Mouse (Mus musculus) neural tube, embryonic 11.5 days (tissue): ENCODE data around the gene Ncoa1. TPM values are rescaled to one million over a fixed set of nuclear protein-coding genes. Genes with fewer than 3 reads are reported as not detected.

Experiments used
- ATAC-seq: fragments of 200-750 bp; cut with Nextera tagmentation; 2 replicates; pipeline ENCODE4 v1.8.0; 2017; ENCODE audit warnings: moderate number of reproducible peaks, mild to moderate bottlenecking, moderate TSS enrichment, moderate library complexity; ENCODE audit not compliant: insufficient read depth, low FRiP score, low TSS enrichment
- DNase-seq: peaks from one replicate; pipeline ENCODE4 v3.0.0-alpha.2; 2015; ENCODE audit warnings: low spot score
- H3K27ac ChIP-seq: fragments of 300-500 bp; sonication (generic); 2 replicates; pipeline ENCODE4 v1.5.1; 2014; ENCODE audit warnings: low read depth, mild to moderate bottlenecking, low read length
- H3K27me3 ChIP-seq: fragments of 300-500 bp; sonication (generic); 2 replicates; pipeline ENCODE4 v1.6.1; 2014; ENCODE audit warnings: mild to moderate bottlenecking, low read length, mixed read lengths; ENCODE audit not compliant: control insufficient read depth, insufficient read depth
- H3K36me3 ChIP-seq: fragments of 300-500 bp; sonication (generic); 2 replicates; pipeline ENCODE4 v1.6.1; 2014; ENCODE audit warnings: mild to moderate bottlenecking, low read length, moderate library complexity, mixed read lengths; ENCODE audit not compliant: control insufficient read depth, insufficient read depth
- H3K4me1 ChIP-seq: fragments of 300-500 bp; sonication (generic); 2 replicates; pipeline ENCODE4 v1.6.1; 2014; ENCODE audit warnings: low read length, mixed read lengths; ENCODE audit not compliant: control insufficient read depth, insufficient read depth
- H3K4me2 ChIP-seq: fragments of 300-500 bp; sonication (generic); 2 replicates; pipeline ENCODE4 v1.6.1; 2014; ENCODE audit warnings: low read depth, mild to moderate bottlenecking, moderate library complexity
- H3K4me3 ChIP-seq: fragments of 300-500 bp; sonication (generic); 2 replicates; pipeline ENCODE4 v1.5.1; 2014; ENCODE audit warnings: low read depth, low read length
- H3K9ac ChIP-seq: fragments of 300-500 bp; sonication (generic); 2 replicates; pipeline ENCODE4 v1.6.1; 2014; ENCODE audit warnings: mild to moderate bottlenecking, low read length
- H3K9me3 ChIP-seq: fragments of 300-500 bp; sonication (generic); 2 replicates; pipeline ENCODE4 v1.6.1; 2016; ENCODE audit warnings: low read length; ENCODE audit not compliant: control insufficient read depth
- WGBS: fragments of 180-500 bp; shearing (Covaris S2); extraction: QIAGEN DNeasy Blood & Tissue Kit; methylation state at CpG from one replicate; pipeline ENCODE4 v1.1.7; 2014; 5-methylcytosine and 5-hydroxymethylcytosine counted together
- polyA plus RNA-seq: library from polyadenylated mRNA; unstranded; fragments of >200 nt; fragmentation: Nextera tagmentation; extraction: Ambion mirVana; gene quantifications from 2 replicates; pipeline ENCODE4 v1.2.1, GENCODE M21; 2014

Ncoa1 gene
- polyA plus RNA-seq, 1 experiment from 2014 or later: 9.3 TPM

DNA sequence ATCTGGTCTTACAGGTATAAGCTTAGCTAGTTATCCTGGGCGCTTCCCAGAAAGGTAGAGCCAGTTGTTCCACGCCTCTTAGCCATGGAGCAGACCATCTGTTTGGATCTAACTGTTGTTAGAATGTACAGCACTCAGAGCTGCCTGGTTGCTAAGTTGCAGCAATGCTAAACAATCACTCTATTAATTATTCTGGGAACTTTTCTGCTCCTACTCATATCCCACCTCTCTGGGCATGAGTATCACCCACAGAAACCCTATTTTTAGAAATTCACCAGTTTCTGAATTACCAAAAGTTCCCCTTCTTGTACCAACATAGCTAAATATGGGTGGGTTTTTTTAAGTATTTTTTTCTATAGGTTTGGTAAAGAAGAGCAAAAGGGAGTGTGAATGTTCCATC is 43.4 kb downstream of the Ncoa1 start:
- no peak for ATAC-seq
- H3K4me1 ChIP-seq: no peaks in the 10 kb centered on the region
- 82% methylated on average over 2 of the region's 2 CpGs for WGBS
- H3K9me3 ChIP-seq: no peaks in the 10 kb centered on the region
- no peak overlapping the region for H3K27ac ChIP-seq
- no peak for DNase-seq
- H3K9ac ChIP-seq: no peak overlapping the region
- no peak overlapping the region for H3K4me2 ChIP-seq
- H3K36me3 ChIP-seq: no peaks in the 10 kb centered on the region
- H3K27me3 ChIP-seq: no peaks in the 10 kb centered on the region
- no peak overlapping the region for H3K4me3 ChIP-seq

DNA sequence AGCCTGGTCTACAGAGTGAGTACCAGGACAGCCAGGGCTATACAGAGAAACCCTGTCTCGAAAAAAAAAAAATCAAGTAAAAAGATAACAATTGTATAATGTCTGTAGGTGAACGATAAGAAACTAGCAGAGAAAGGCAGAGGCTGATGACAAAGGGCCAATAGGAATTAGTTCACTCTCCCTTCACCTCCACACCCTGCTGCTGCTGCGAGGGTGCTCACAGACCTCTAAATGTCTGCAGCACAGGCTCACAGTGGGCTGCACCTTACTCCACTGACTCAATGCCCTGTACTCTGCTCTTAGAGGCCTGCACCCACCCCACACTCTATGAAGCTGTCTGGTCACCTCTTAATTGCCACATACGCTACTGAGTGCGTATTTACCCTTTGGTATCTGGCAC is 45.0 kb downstream of the Ncoa1 start:
- WGBS: 95% methylated on average over 5 of the region's 5 CpGs
- ATAC-seq (no peak), DNase-seq (no peak)
- Histone ChIP-seq H3K27ac (no peak overlapping the region), H3K4me2 (no peak overlapping the region), H3K36me3 (no peaks in the 10 kb centered on the region), H3K4me3 (no peak overlapping the region), H3K9ac (no peak overlapping the region), H3K27me3 (no peaks in the 10 kb centered on the region), H3K4me1 (no peaks in the 10 kb centered on the region), H3K9me3 (no peaks in the 10 kb centered on the region)

DNA sequence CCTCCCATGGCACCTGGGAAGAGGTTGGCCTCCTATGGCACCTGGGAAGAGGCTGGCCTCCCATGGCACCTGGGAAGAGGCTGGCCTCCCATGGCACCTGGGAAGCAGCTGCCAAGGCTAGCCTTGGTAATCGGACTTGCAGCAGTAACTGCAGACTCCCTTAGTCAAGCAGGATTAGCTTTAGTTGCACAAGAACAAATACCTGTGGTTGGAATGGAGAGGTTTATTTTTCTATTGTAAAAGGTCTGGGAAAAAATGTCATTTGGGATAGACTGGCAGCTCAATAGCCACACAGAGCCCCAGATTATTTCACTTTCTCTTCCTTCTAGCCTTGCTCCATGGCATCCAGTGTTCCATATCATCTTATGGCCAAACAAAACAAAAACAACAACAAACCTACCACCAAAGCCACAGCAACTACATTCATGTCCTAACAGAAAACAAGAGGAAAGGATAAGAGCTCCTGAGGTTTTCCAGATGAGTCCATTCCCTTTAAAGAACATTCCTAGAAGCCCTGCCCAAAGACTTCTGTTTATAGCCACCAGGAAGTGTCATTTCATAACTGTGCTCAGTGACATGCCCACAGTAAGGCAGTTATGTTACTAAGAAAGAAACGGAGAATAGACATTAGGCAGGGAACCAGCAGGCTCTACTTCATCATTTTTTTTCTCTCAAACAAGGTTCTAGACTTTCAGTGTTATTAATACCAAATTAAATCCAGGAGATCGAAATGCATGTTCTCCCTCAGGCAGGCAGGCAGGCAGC is 46.7 kb downstream of the Ncoa1 start:
- 79% methylated on average over 3 of the region's 3 CpGs for WGBS
- DNase-seq: no peak
- no peak overlapping the region for H3K4me3 ChIP-seq
- H3K27ac ChIP-seq: no peak overlapping the region
- no peaks in the 10 kb centered on the region for H3K36me3 ChIP-seq
- H3K9me3 ChIP-seq: no peaks in the 10 kb centered on the region
- no peaks in the 10 kb centered on the region for H3K27me3 ChIP-seq
- no peak overlapping the region for H3K9ac ChIP-seq
- no peaks in the 10 kb centered on the region for H3K4me1 ChIP-seq
- no peak overlapping the region for H3K4me2 ChIP-seq
- ATAC-seq: no peak

DNA sequence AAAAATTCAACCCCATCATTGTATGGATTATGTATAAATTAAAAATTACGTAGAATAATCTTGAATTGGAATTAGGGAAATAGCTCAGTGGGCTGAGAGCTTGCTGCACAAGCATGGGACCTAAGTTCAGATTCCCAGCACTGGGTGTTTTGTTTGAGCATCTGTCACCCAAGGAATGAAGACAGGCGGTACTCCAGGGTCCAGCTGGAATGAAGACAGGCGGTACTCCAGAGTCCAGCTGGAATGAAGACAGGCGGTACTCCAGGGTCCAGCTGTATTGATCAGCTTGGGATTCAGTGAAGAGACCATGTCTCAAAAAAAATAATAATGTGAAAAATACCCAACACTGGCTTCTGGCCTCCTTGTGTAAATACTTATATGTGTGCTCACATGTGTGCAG is 58.2 kb downstream of the Ncoa1 start:
- DNase-seq (no peak), ATAC-seq (no peak)
- H3K27me3 ChIP-seq: no peaks in the 10 kb centered on the region
- H3K4me3 ChIP-seq: no peak overlapping the region
- 84% methylated on average over 4 of the region's 4 CpGs for whole genome bisulfite sequencing
- no peaks in the 10 kb centered on the region for H3K9me3 ChIP-seq
- H3K4me1 ChIP-seq: no peaks in the 10 kb centered on the region
- H3K4me2 ChIP-seq: no peak overlapping the region
- no peak overlapping the region for H3K9ac ChIP-seq
- H3K36me3 ChIP-seq: no peaks in the 10 kb centered on the region
- H3K27ac ChIP-seq: no peak overlapping the region

DNA sequence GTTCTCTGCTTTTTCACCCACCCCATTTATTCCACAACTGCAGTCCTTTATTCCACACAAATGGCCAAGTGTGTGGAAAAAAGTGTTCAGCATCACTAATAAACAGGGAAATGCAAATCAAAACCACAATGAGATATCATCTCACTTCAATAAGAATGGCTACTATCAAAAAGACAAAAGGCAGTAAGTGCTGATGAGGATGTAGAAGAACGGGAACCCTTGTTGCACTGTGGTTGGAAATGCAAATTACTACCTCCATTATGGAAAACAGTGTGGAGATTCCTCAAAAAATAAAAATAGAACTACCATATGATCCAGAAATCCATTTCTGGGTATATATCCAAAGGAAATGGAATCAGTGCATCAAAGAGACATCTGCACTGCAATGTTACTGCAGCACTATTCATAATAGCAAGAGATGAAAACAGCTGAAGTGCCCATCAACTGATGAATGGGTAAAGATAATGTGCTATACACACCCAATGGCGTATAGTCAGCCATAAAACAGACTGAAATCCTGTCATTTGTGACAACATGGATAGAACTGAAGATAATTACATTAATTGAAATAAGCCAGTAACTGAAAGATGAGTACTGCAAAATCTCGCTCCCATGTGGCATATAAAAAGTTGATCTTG is 59.2 kb downstream of the Ncoa1 start:
- Histone ChIP-seq H3K4me2 (no peak overlapping the region), H3K27ac (no peak overlapping the region), H3K4me3 (no peak overlapping the region), H3K36me3 (no peaks in the 10 kb centered on the region), H3K27me3 (no peaks in the 10 kb centered on the region), H3K4me1 (no peaks in the 10 kb centered on the region), H3K9ac (no peak overlapping the region), H3K9me3 (no peaks in the 10 kb centered on the region)
- 87% methylated on average over 3 of the region's 3 CpGs for WGBS
- ATAC-seq: no peak
- DNase-seq: no peak

DNA sequence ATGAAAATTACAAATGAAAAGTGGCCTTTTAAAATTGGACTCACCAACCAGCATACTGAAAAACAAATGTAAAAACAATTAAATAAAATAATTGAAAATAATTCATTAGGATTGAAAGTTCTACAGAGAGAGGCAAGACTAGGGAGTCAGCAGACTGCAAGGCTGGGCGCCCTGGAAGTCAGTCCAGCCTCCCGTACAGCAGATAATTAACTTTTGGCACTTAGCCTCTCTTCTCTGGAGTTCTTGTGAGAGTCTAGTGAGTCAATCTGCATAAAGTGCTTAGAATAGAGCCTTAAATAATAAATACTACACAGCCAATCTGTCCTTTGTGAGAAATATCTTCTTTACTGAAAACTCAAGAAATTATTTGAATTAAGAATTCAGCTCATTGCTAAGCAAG is 69.9 kb downstream of the Ncoa1 start:
- no peak for DNase-seq
- 85% methylated on average over 2 of the region's 2 CpGs for WGBS
- no peak overlapping the region for H3K4me3 ChIP-seq
- no peak overlapping the region for H3K27ac ChIP-seq
- H3K36me3 ChIP-seq: no peaks in the 10 kb centered on the region
- no peak overlapping the region for H3K9ac ChIP-seq
- no peaks in the 10 kb centered on the region for H3K27me3 ChIP-seq
- no peak overlapping the region for H3K4me2 ChIP-seq
- no peaks in the 10 kb centered on the region for H3K9me3 ChIP-seq
- H3K4me1 ChIP-seq: no peaks in the 10 kb centered on the region
- ATAC-seq: no peak

DNA sequence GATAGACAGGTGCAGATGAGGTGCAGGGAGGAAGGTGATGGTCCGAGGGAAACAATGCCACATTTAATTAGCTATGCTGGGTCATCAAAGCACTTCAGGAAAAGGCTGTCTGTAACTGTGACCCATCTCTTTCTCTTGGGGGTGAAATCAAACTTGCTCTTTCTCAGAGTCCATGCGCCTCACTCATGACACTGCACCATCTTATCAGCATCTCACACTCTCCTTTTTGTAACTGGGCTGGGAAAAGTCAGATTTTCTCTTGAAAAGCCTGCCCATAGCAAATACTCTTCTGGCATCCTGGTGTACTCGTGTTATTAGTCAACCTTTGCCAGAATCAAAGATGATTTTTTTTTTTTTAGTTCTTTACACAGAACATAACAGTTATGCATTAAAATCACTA is 70.8 kb downstream of the Ncoa1 start:
- DNase-seq (no peak), ATAC-seq (no peak)
- Histone ChIP-seq H3K4me2 (no peak overlapping the region), H3K27me3 (no peaks in the 10 kb centered on the region), H3K9ac (no peak overlapping the region), H3K4me3 (no peak overlapping the region), H3K9me3 (no peaks in the 10 kb centered on the region), H3K36me3 (no peaks in the 10 kb centered on the region), H3K4me1 (no peaks in the 10 kb centered on the region), H3K27ac (no peak overlapping the region)
- WGBS: 78% methylated on average over 3 of the region's 3 CpGs

DNA sequence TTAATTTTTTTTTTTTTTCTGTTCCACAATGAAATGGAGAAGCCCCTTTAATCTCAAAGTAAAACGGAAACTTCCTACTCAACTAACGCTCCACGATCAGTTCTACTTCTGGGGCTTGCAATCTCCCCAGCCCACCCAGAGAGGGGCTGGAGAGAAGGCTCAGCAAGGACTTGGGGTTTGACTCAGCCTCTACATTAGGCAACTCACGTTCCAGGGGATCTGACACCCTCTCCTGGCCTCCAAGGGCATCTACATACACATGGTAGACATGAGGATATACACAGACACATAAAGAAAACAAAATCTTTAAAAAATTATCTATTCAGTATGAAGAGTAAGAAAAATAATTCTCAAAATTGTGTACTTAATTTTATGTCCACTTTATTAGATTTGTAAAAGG is 73.8 kb downstream of the Ncoa1 start:
- no peak overlapping the region for H3K9ac ChIP-seq
- no peaks in the 10 kb centered on the region for H3K4me1 ChIP-seq
- no peaks in the 10 kb centered on the region for H3K9me3 ChIP-seq
- H3K27ac ChIP-seq: no peak overlapping the region
- no peak overlapping the region for H3K4me3 ChIP-seq
- no peak overlapping the region for H3K4me2 ChIP-seq
- 78% methylated on average over 4 of the region's 4 CpGs for WGBS
- no peaks in the 10 kb centered on the region for H3K36me3 ChIP-seq
- no peak for ATAC-seq
- DNase-seq: no peak
- no peaks in the 10 kb centered on the region for H3K27me3 ChIP-seq

DNA sequence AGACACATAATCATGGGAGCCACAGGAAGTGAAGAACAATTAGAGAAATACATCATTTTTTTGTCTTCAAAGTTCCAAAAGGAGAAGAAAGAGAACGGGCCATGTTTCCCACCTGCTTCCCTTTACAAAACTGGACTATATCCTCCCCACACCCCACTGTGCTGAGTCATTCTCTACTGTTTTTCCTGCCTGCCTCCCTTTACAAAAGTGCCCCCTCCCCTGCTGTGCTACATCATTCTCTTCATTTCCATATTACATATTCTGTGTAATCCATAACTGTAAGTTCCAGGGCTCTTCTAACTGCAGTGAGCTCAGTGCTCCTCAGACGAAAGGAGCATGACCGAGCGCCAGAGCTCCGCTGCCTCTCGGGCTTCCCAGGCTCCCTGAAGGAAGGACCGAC is 80.8 kb downstream of the Ncoa1 start:
- ATAC-seq (no peak), DNase-seq (no peak)
- no peak overlapping the region for H3K9ac ChIP-seq
- H3K4me1 ChIP-seq: no peaks in the 10 kb centered on the region
- no peak overlapping the region for H3K4me3 ChIP-seq
- H3K9me3 ChIP-seq: no peaks in the 10 kb centered on the region
- H3K27ac ChIP-seq: no peak overlapping the region
- 78% methylated on average over 7 of the region's 7 CpGs for WGBS
- H3K27me3 ChIP-seq: no peaks in the 10 kb centered on the region
- no peak overlapping the region for H3K4me2 ChIP-seq
- H3K36me3 ChIP-seq: no peaks in the 10 kb centered on the region
